Mouse (Mus musculus) small intestine, adult 2 months (tissue): ENCODE data around the gene B230217C12Rik.

Experiments used
- CTCF ChIP-seq: fragments of 200-500 bp; IDR thresholded peaks from 2 replicates; pipeline ENCODE4 v1.5.1; 2012; ENCODE audit warnings: low read depth, mild to moderate bottlenecking, control low read depth, inconsistent platforms, low read length, moderate library complexity, mixed read lengths; ENCODE audit not compliant: insufficient replicate concordance, insufficient read length; ENCODE audit errors: extremely low read depth
- POLR2A ChIP-seq: fragments of 200-500 bp; IDR thresholded peaks from 2 replicates; pipeline ENCODE4 v1.6.1; 2012; ENCODE audit warnings: low read depth, mild to moderate bottlenecking, control low read depth, inconsistent platforms, low read length, moderate library complexity

DNA sequence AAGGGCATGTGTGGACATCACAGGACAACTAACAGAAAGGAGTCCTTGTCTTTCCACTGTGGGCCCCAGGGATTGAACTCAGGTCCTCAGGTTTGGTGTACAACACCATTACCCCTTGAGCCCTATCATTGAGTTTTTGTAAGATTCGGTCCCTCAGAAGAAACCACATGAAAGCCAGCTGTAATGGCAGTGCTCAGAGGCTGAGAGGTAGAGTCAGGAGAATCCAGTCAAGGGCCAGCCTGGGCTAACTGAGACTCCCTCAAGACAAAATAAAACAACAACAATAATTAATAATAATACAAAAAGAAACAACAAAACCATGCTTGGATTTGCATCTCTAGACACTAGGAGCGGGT, 467 bp upstream of the B230217C12Rik start:
- TF ChIP-seq CTCF: no peak
- TF ChIP-seq POLR2A: no peak
